Mouse (Mus musculus): ENCODE measurements around the gene Nprl2.

Nprl2 gene

DNA sequence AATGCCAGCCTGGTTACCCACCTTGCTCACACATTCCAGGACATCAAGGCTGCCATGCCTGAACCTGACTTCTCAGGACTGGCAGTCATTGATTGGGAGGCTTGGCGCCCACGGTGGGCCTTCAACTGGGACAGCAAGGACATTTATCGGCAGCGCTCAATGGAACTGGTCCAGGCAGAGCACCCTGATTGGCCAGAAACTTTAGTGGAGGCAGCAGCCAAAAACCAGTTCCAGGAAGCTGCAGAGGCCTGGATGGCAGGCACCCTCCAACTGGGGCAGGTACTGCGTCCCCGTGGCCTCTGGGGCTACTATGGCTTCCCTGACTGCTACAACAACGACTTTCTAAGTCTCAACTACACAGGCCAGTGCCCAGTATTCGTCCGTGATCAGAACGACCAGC lies 35.8 kb downstream of the Nprl2 start:
- DNase-seq (ENCODE audit: low read depth) = no peak

DNA sequence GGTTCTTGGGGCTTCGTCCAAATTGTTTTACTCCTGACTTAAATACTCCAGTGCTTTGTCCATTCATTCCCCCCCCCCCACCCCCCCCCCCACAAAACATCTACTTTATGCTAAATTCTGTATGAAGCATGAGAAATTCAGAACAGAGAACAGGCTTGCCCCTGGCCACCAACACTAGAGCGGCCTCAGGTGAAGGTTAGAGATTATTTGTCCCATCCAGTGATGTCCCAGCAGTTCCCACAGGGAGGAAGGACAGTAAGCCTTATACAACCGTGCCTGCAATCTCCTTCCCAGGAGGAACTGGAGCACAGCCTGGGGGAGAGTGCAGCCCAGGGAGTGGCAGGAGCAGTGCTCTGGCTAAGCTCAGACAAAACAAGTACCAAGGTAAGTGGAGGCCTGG lies 36.6 kb downstream of the Nprl2 start, which contains the start of gene Naa80:
Gene Naa80 (plus strand): TSS at position 301 of the 400 bp plus-strand sequence.
- no peak for DNase-seq (ENCODE audit: low read depth)

GRCm38 (mm10) chr9:107579023-107579900 lies 37.2 kb downstream of the Nprl2 start:
- DNase-seq (ENCODE audit: low read depth) = peak; percentile 46

GRCm38 (mm10) chr9:107580501-107581317 lies 38.7 kb downstream of the Nprl2 start, which contains the start of gene Hyal3:
Hyal3 (plus strand) TSS chr9:107580818.
- DNase-seq (ENCODE audit: low read depth) = peak; percentile 94

- DNase-seq (ENCODE audit: low read depth) = peak; percentile 44
Measured at GRCm38 (mm10) chr9:107581584-107581983, 39.6 kb downstream of the Nprl2 start.

- peak; percentile 36 for DNase-seq (ENCODE audit: low read depth)
Measured at GRCm38 (mm10) chr9:107582509-107583062, 40.6 kb downstream of the Nprl2 start.

GRCm38 (mm10) chr9:107583174-107583573 lies 41.1 kb downstream of the Nprl2 start:
- DNase-seq (ENCODE audit: low read depth) = no peak

GRCm38 (mm10) chr9:107586504-107586903 lies 44.5 kb downstream of the Nprl2 start:
- DNase-seq (ENCODE audit: low read depth) = no peak

GRCm38 (mm10) chr9:107586974-107587832 lies 45.2 kb downstream of the Nprl2 start, which contains the start of gene Ifrd2:
Ifrd2 (plus strand) TSS chr9:107587642.
- DNase-seq (ENCODE audit: low read depth) = peak; percentile 99

DNA sequence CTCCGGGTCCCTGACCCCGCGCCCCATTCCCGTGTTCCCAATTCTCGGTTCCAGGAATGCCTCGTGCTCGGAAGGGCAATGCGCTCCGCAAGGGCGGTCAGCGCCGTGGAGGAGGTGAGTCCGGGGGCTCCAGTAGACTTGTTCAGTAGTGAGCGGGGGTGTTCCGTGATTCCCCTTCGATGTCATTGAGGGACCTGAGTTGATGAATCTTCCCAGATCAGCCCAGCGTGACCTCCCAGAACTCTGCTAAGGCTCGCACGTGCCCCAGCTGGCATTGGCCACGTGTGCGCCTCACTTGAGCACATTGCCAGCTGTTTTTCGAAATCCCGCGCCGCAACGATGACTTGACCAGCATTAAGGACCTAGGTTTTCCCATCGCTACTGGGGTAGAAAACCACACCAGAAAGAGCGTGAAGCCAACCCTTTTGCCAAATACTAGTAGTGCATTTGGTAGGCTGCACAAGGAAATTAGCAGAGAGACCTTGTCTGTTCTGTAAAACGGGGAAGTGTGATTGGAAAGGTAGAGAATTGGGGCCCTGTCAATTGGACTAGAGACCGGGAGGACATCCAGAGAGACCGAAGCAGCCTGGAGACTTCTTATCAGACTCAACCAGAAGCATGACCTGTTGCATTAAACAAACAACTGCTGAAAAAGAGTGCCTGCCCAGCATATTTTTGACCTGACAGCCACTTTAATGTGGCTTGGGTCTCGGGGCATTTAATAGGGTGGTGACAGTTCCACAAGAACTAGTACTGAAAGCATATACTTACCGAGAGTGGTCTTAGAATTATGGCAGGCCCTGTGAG lies 46.0 kb downstream of the Nprl2 start:
- peak; percentile 77 for DNase-seq (ENCODE audit: low read depth)

- DNase-seq (ENCODE audit: low read depth) = no peak
Measured at GRCm38 (mm10) chr9:107590058-107590772, 48.2 kb downstream of the Nprl2 start.

GRCm38 (mm10) chr9:107590773-107591060 lies 48.7 kb downstream of the Nprl2 start:
- DNase-seq (ENCODE audit: low read depth) = no peak

GRCm38 (mm10) chr9:107593101-107593976 lies 51.3 kb downstream of the Nprl2 start:
- DNase-seq (ENCODE audit: low read depth) = no peak

- no peak for DNase-seq (ENCODE audit: low read depth)
Measured at GRCm38 (mm10) chr9:107594281-107595062, 52.4 kb downstream of the Nprl2 start.
